Mouse (Mus musculus): ENCODE data around the gene Hspa4. TPM values are rescaled to one million over a fixed set of nuclear protein-coding genes. Genes with fewer than 3 reads are reported as not detected.

The Hspa4 gene
- polyA plus RNA-seq, 1 experiment from 2014 or later: 52.6 TPM

- Histone ChIP-seq H3K27me3 (replicated peaks; ENCODE audit: control insufficient read depth, insufficient read depth, low read length) (no peaks in the 10 kb centered on the region), H3K4me2 (ENCODE audit: low read length) (no peak overlapping the region), H3K27ac (ENCODE audit: low read length) (no peak overlapping the region), H3K4me3 (replicated peaks; ENCODE audit: low read length) (no peak overlapping the region), H3K9ac (replicated peaks; ENCODE audit: low read depth, low read length) (no peak overlapping the region), H3K36me3 (ENCODE audit: control insufficient read depth, insufficient read depth) (no peaks in the 10 kb centered on the region), H3K9me3 (ENCODE audit: control insufficient read depth, low read length) (no peaks in the 10 kb centered on the region), H3K4me1 (replicated peaks; ENCODE audit: control insufficient read depth, insufficient read depth, low read length) (no peaks in the 10 kb centered on the region)
- no peak for ATAC-seq
- 26% methylated on average over 1 of the region's 1 CpGs for WGBS
Measured at GRCm38 (mm10) chr11:53311385-53311784, 11.1 kb upstream of the Hspa4 start.

GRCm38 (mm10) chr11:53308884-53309310, 8.6 kb upstream of the Hspa4 start:
- 79% methylated on average over 2 of the region's 2 CpGs for WGBS
- no peaks in the 10 kb centered on the region for H3K4me1 ChIP-seq (replicated peaks; ENCODE audit: control insufficient read depth, insufficient read depth, low read length)
- no peak overlapping the region for H3K4me3 ChIP-seq (replicated peaks; ENCODE audit: low read length)
- ATAC-seq: no peak
- no peak overlapping the region for H3K9ac ChIP-seq (replicated peaks; ENCODE audit: low read depth, low read length)
- no peaks in the 10 kb centered on the region for H3K9me3 ChIP-seq (ENCODE audit: control insufficient read depth, low read length)
- H3K36me3 ChIP-seq (ENCODE audit: control insufficient read depth, insufficient read depth): no peaks in the 10 kb centered on the region
- H3K27ac ChIP-seq (ENCODE audit: low read length): no peak overlapping the region
- H3K27me3 ChIP-seq (replicated peaks; ENCODE audit: control insufficient read depth, insufficient read depth, low read length): no peaks in the 10 kb centered on the region
- no peak overlapping the region for H3K4me2 ChIP-seq (ENCODE audit: low read length)

- H3K9ac ChIP-seq (replicated peaks; ENCODE audit: low read depth, low read length): no peak overlapping the region
- H3K4me3 ChIP-seq (replicated peaks; ENCODE audit: low read length): no peak overlapping the region
- no peaks in the 10 kb centered on the region for H3K27me3 ChIP-seq (replicated peaks; ENCODE audit: control insufficient read depth, insufficient read depth, low read length)
- ATAC-seq: no peak
- H3K4me1 ChIP-seq (replicated peaks; ENCODE audit: control insufficient read depth, insufficient read depth, low read length): no peaks in the 10 kb centered on the region
- no peaks in the 10 kb centered on the region for H3K9me3 ChIP-seq (ENCODE audit: control insufficient read depth, low read length)
- H3K4me2 ChIP-seq (ENCODE audit: low read length): no peak overlapping the region
- H3K27ac ChIP-seq (ENCODE audit: low read length): no peak overlapping the region
- H3K36me3 ChIP-seq (ENCODE audit: control insufficient read depth, insufficient read depth): no peaks in the 10 kb centered on the region
Measured at GRCm38 (mm10) chr11:53308251-53308864, 8.1 kb upstream of the Hspa4 start.

GRCm38 (mm10) chr11:53307558-53308065, 7.4 kb upstream of the Hspa4 start:
- 64% methylated on average over 10 of the region's 10 CpGs for WGBS
- Histone ChIP-seq H3K4me3 (replicated peaks; ENCODE audit: low read length) (no peak overlapping the region), H3K4me1 (replicated peaks; ENCODE audit: control insufficient read depth, insufficient read depth, low read length) (no peaks in the 10 kb centered on the region), H3K9me3 (ENCODE audit: control insufficient read depth, low read length) (no peaks in the 10 kb centered on the region), H3K27me3 (replicated peaks; ENCODE audit: control insufficient read depth, insufficient read depth, low read length) (no peaks in the 10 kb centered on the region), H3K4me2 (ENCODE audit: low read length) (no peak overlapping the region), H3K36me3 (ENCODE audit: control insufficient read depth, insufficient read depth) (no peaks in the 10 kb centered on the region), H3K9ac (replicated peaks; ENCODE audit: low read depth, low read length) (no peak overlapping the region), H3K27ac (ENCODE audit: low read length) (no peak overlapping the region)
- ATAC-seq: no peak

GRCm38 (mm10) chr11:53306965-53307364, 6.7 kb upstream of the Hspa4 start:
- ATAC-seq: no peak

GRCm38 (mm10) chr11:53304044-53304840, 4.0 kb upstream of the Hspa4 start:
- Histone ChIP-seq H3K4me2 (ENCODE audit: low read length) (no peak overlapping the region), H3K4me3 (replicated peaks; ENCODE audit: low read length) (no peak overlapping the region), H3K36me3 (ENCODE audit: control insufficient read depth, insufficient read depth) (no peaks in the 10 kb centered on the region), H3K27me3 (replicated peaks; ENCODE audit: control insufficient read depth, insufficient read depth, low read length) (no peaks in the 10 kb centered on the region), H3K9me3 (ENCODE audit: control insufficient read depth, low read length) (no peaks in the 10 kb centered on the region), H3K27ac (ENCODE audit: low read length) (no peak overlapping the region), H3K9ac (replicated peaks; ENCODE audit: low read depth, low read length) (no peak overlapping the region), H3K4me1 (replicated peaks; ENCODE audit: control insufficient read depth, insufficient read depth, low read length) (peaks cover 10% of the 10 kb centered on the region)
- WGBS: 88% methylated on average over 14 of the region's 14 CpGs
- no peak for ATAC-seq

More at GRCm38 (mm10) chr11:53306965-53307364, 6.7 kb upstream of the Hspa4 start:
- H3K27ac ChIP-seq (ENCODE audit: low read length): no peak overlapping the region
- H3K27me3 ChIP-seq (replicated peaks; ENCODE audit: control insufficient read depth, insufficient read depth, low read length): no peaks in the 10 kb centered on the region
- H3K36me3 ChIP-seq (ENCODE audit: control insufficient read depth, insufficient read depth): no peaks in the 10 kb centered on the region
- no peaks in the 10 kb centered on the region for H3K4me1 ChIP-seq (replicated peaks; ENCODE audit: control insufficient read depth, insufficient read depth, low read length)
- no peak overlapping the region for H3K4me3 ChIP-seq (replicated peaks; ENCODE audit: low read length)
- no peaks in the 10 kb centered on the region for H3K9me3 ChIP-seq (ENCODE audit: control insufficient read depth, low read length)
- H3K9ac ChIP-seq (replicated peaks; ENCODE audit: low read depth, low read length): no peak overlapping the region
- WGBS: 86% methylated on average over 2 of the region's 2 CpGs
- no peak overlapping the region for H3K4me2 ChIP-seq (ENCODE audit: low read length)

GRCm38 (mm10) chr11:53301167-53301515, 884 bp upstream of the Hspa4 start:
- Histone ChIP-seq H3K4me3 (replicated peaks; ENCODE audit: low read length) (peak overlapping the region; percentile 75), H3K36me3 (ENCODE audit: control insufficient read depth, insufficient read depth) (no peaks in the 10 kb centered on the region), H3K9me3 (ENCODE audit: control insufficient read depth, low read length) (no peaks in the 10 kb centered on the region), H3K4me1 (replicated peaks; ENCODE audit: control insufficient read depth, insufficient read depth, low read length) (peaks cover 32% of the 10 kb centered on the region), H3K9ac (replicated peaks; ENCODE audit: low read depth, low read length) (peak overlapping the region; percentile 63), H3K27ac (ENCODE audit: low read length) (peak overlapping the region; percentile 95), H3K4me2 (ENCODE audit: low read length) (peak overlapping the region; percentile 74), H3K27me3 (replicated peaks; ENCODE audit: control insufficient read depth, insufficient read depth, low read length) (no peaks in the 10 kb centered on the region)
- 48% methylated on average over 9 of the region's 9 CpGs for WGBS
- no peak for ATAC-seq

- Histone ChIP-seq H3K4me1 (replicated peaks; ENCODE audit: control insufficient read depth, insufficient read depth, low read length) (peaks cover 32% of the 10 kb centered on the region), H3K9me3 (ENCODE audit: control insufficient read depth, low read length) (no peaks in the 10 kb centered on the region), H3K9ac (replicated peaks; ENCODE audit: low read depth, low read length) (peak overlapping the region; percentile 84), H3K36me3 (ENCODE audit: control insufficient read depth, insufficient read depth) (no peaks in the 10 kb centered on the region), H3K27ac (ENCODE audit: low read length) (peak overlapping the region; percentile 95), H3K4me2 (ENCODE audit: low read length) (peak overlapping the region; percentile 95), H3K27me3 (replicated peaks; ENCODE audit: control insufficient read depth, insufficient read depth, low read length) (no peaks in the 10 kb centered on the region), H3K4me3 (replicated peaks; ENCODE audit: low read length) (peak overlapping the region; percentile 75)
- under 1% methylated on average over 80 of the region's 80 CpGs for WGBS
- ATAC-seq: peak; percentile 61
Measured at GRCm38 (mm10) chr11:53299551-53300329, 517 bp downstream of the Hspa4 start.
